38 mouse cellular contexts compared by ENCODE assay signal in genomic region chr2:93597145-93597544, GRCm38 (mm10). TPM values are rescaled to one million over a fixed set of nuclear protein-coding genes. Genes with fewer than 3 reads are reported as not detected.
DNase-seq lines count a peak whose midpoint lies in the region; ATAC-seq and TF ChIP-seq lines count a peak whose summit lies in the region.
"Had no signal": no experiment of that assay in that cellular context is flagged by ENCODE, and none has a peak within 500 bp of the region (broad histone marks: within the 10 kb centered on the region; RNA-seq: fewer than 3 reads in every experiment).

No protein-coding gene starts in this region.

- peak overlapping the region; percentile 73 for H3K27ac ChIP-seq in embryonic facial prominence, embryonic 10.5 days (replicated peaks)
- peak overlapping the region; percentile 68 for H3K27ac ChIP-seq in embryonic facial prominence, embryonic 15.5 days (replicated peaks)
- no peak overlapping the region for H3K27ac ChIP-seq in limb, embryonic 14.5 days (replicated peaks; ENCODE audit: low read depth, low read length)
- no peak overlapping the region for H3K27ac ChIP-seq in heart, embryonic 10.5 days
- no peak overlapping the region for H3K27ac ChIP-seq in layer of hippocampus, adult 2 months
- H3K27ac ChIP-seq: forebrain, embryonic 15.5 days; gastrocnemius, adult 2 months; heart, adult 2 months; heart, embryonic 13.5 days; hindbrain, embryonic 14.5 days; liver, embryonic 13.5 days; macrophage had no signal

- H3K4me3 ChIP-seq in embryonic facial prominence, embryonic 10.5 days: 0 out of 2 replicates have a peak overlapping the region, but pooled peaks have one; percentile 16
- H3K4me3 ChIP-seq in embryonic facial prominence, embryonic 15.5 days (replicated peaks): no peak overlapping the region
- H3K4me3 ChIP-seq in limb, embryonic 14.5 days (replicated peaks; ENCODE audit: low read length): no peak overlapping the region
- no peak overlapping the region for H3K4me3 ChIP-seq in heart, embryonic 10.5 days
- no peak overlapping the region for H3K4me3 ChIP-seq in layer of hippocampus, adult 2 months
- H3K4me3 ChIP-seq: forebrain, embryonic 15.5 days; gastrocnemius, adult 2 months; heart, adult 2 months; heart, embryonic 13.5 days; liver, embryonic 13.5 days had no signal

- no peak overlapping the region for H3K4me2 ChIP-seq in embryonic facial prominence, embryonic 15.5 days (replicated peaks)
- no peak overlapping the region for H3K4me2 ChIP-seq in limb, embryonic 14.5 days (replicated peaks; ENCODE audit: low read depth, low read length, severe bottlenecking)
- H3K4me2 ChIP-seq: forebrain, embryonic 15.5 days; heart, embryonic 13.5 days; hindbrain, embryonic 14.5 days; liver, embryonic 13.5 days had no signal

- 45% methylated on average over 11 of the region's 11 CpGs for WGBS in embryonic facial prominence, embryonic 10.5 days
- WGBS in embryonic facial prominence, embryonic 15.5 days: 25% methylated on average over 11 of the region's 11 CpGs
- 28% methylated on average over 11 of the region's 11 CpGs for WGBS in limb, embryonic 14.5 days
- 76% methylated on average over 11 of the region's 11 CpGs for WGBS in heart, embryonic 10.5 days

- ATAC-seq in embryonic facial prominence, embryonic 15.5 days (ENCODE audit: insufficient number of reproducible peaks, low FRiP score, low TSS enrichment, low read depth): peak; percentile 73; the same call in 1 of the 2 replicates
- no peak for ATAC-seq in limb, embryonic 14.5 days (ENCODE audit: low FRiP score, low read depth)
- ATAC-seq: activated CD4-positive, CD25-positive, alpha-beta regulatory T cell, adult 4 months; forebrain, embryonic 15.5 days; intestine, postnatal 0 days had no signal

- TF ChIP-seq CTCF in layer of hippocampus, adult 2 months (conservative IDR thresholded peaks at IDR 0.05): no peak

- H3K9me3 ChIP-seq in embryonic facial prominence, embryonic 10.5 days: no peaks in the 10 kb centered on the region
- no peaks in the 10 kb centered on the region for H3K9me3 ChIP-seq in embryonic facial prominence, embryonic 15.5 days (replicated peaks)
- H3K9me3 ChIP-seq in limb, embryonic 14.5 days (ENCODE audit: control insufficient read depth, low read length): no peaks in the 10 kb centered on the region
- H3K9me3 ChIP-seq in heart, embryonic 10.5 days: no peaks in the 10 kb centered on the region
- H3K9me3 ChIP-seq: forebrain, embryonic 15.5 days; heart, embryonic 13.5 days; liver, embryonic 13.5 days had no signal

- peaks cover 36% of the 10 kb centered on the region for H3K27me3 ChIP-seq in embryonic facial prominence, embryonic 10.5 days (replicated peaks; ENCODE audit: low read depth, poor library complexity, severe bottlenecking)
- H3K27me3 ChIP-seq in embryonic facial prominence, embryonic 15.5 days: no peaks in the 10 kb centered on the region
- H3K27me3 ChIP-seq in limb, embryonic 14.5 days (ENCODE audit: control insufficient read depth, insufficient read depth, low read length): no peaks in the 10 kb centered on the region
- H3K27me3 ChIP-seq in heart, embryonic 10.5 days (ENCODE audit: insufficient read depth, poor library complexity, severe bottlenecking): peaks cover 33% of the 10 kb centered on the region
- H3K27me3 ChIP-seq: forebrain, embryonic 15.5 days had no signal

- DNase-seq in embryo, embryonic 10.5 days (ENCODE audit: low spot score): peak; percentile 27
- no peak for DNase-seq in embryo, embryonic 9.5 days (ENCODE audit: extremely low spot score)
- peak; percentile 50 for DNase-seq in embryonic facial prominence, embryonic 10.5 days (ENCODE audit: low spot score)
- peak; percentile 49 for DNase-seq in limb, embryonic 14.5 days (ENCODE audit: low spot score)
- no peak for DNase-seq in heart, embryonic 10.5 days (ENCODE audit: low spot score)
- DNase-seq in layer of hippocampus, adult 2 months (ENCODE audit: low spot score in 2 of 2): no peak
- DNase-seq: adrenal gland, adult 2 months; adrenal gland, postnatal 36 days; cerebellum, adult 2 months; cerebellum, postnatal 36 days; gastrocnemius, adult 2 months; heart, adult 2 months; heart, postnatal 10 days; layer of hippocampus, postnatal 36 days; liver, embryonic 13.5 days; lung, adult 2 months; lung, postnatal 10 days; midbrain, embryonic 14.5 days had no signal

- H3K4me1 ChIP-seq in embryonic facial prominence, embryonic 10.5 days: peaks cover 85% of the 10 kb centered on the region
- peaks cover 47% of the 10 kb centered on the region for H3K4me1 ChIP-seq in embryonic facial prominence, embryonic 15.5 days
- peaks cover 32% of the 10 kb centered on the region for H3K4me1 ChIP-seq in limb, embryonic 14.5 days (ENCODE audit: control insufficient read depth, insufficient read depth, low read length)
- peaks cover 29% of the 10 kb centered on the region for H3K4me1 ChIP-seq in heart, embryonic 10.5 days
- H3K4me1 ChIP-seq: forebrain, embryonic 15.5 days; liver, embryonic 13.5 days had no signal

- no peak for TF ChIP-seq POLR2A in limb, embryonic 14.5 days (IDR thresholded peaks at IDR 0.05; ENCODE audit: borderline replicate concordance, extremely low read depth, insufficient read depth, insufficient read length)

- H3K9ac ChIP-seq in embryonic facial prominence, embryonic 15.5 days: no peak overlapping the region
- no peak overlapping the region for H3K9ac ChIP-seq in limb, embryonic 14.5 days (ENCODE audit: low read depth, low read length, severe bottlenecking)
- H3K9ac ChIP-seq: forebrain, embryonic 15.5 days; heart, embryonic 13.5 days; hindbrain, embryonic 14.5 days; liver, embryonic 13.5 days had no signal

- H3K36me3 ChIP-seq in embryonic facial prominence, embryonic 10.5 days (replicated peaks): no peaks in the 10 kb centered on the region
- H3K36me3 ChIP-seq in embryonic facial prominence, embryonic 15.5 days: no peaks in the 10 kb centered on the region
- no peaks in the 10 kb centered on the region for H3K36me3 ChIP-seq in limb, embryonic 14.5 days (ENCODE audit: control insufficient read depth, insufficient read depth, low read length)
- no peaks in the 10 kb centered on the region for H3K36me3 ChIP-seq in heart, embryonic 10.5 days
- H3K36me3 ChIP-seq: forebrain, embryonic 15.5 days; heart, embryonic 13.5 days; liver, embryonic 13.5 days had no signal

RNA-seq across cellular contexts. Expression of gene Gm10803, which starts 36.8 kb away (rescaled TPM):
- polyA plus RNA-seq in embryonic facial prominence, embryonic 10.5 days (2016; fragmentation: Nextera tagmentation; extraction: Ambion mirVana): not detected in 2 replicates
- polyA plus RNA-seq in embryonic facial prominence, embryonic 15.5 days (2015; fragmentation: Nextera tagmentation; extraction: Ambion mirVana): not detected in 2 replicates
- polyA plus RNA-seq in limb, embryonic 14.5 days (2012; rRNA removed): 0.03 TPM in 1 of 2 replicates, not detected in the other
- polyA plus RNA-seq in limb, embryonic 14.5 days (2014; fragmentation: Nextera tagmentation; extraction: Ambion mirVana): not detected in 2 replicates
- not detected in 2 replicates for polyA plus RNA-seq in heart, embryonic 10.5 days (2016; fragmentation: Nextera tagmentation; extraction: Ambion mirVana)
- total RNA-seq in layer of hippocampus, adult 2 months (2021): not detected
- total RNA-seq: adrenal gland, adult 2 months; adrenal gland, postnatal 36 days; CH12.LX; ES-E14; gastrocnemius, adult 2 months; gastrocnemius, postnatal 4 days; heart, adult 2 months; heart, postnatal 10 days; hematopoietic stem cell, adult 5-6 weeks; layer of hippocampus, postnatal 36 days; megakaryocyte-erythroid progenitor cell, adult 5-6 weeks; monocyte, adult 5-6 weeks had no signal
- polyA plus RNA-seq: activated CD4-positive, CD25-positive, alpha-beta regulatory T cell, adult 4 months; adrenal gland, adult 2 months; brain, embryonic 14.5 days; C2C12; cerebellum, adult 2 months; forebrain, embryonic 15.5 days; heart, adult 2 months; heart, embryonic 13.5 days; hindbrain, embryonic 14.5 days; intestine, postnatal 0 days; kidney, embryonic 14.5 days; limb, embryonic 11.5 days; liver, embryonic 13.5 days; lung, adult 2 months; macrophage; midbrain, embryonic 14.5 days; neural tube, embryonic 14.5 days; stomach, embryonic 14.5 days; testis, adult 2 months had no signal

RNA-seq across cellular contexts. Expression of gene Alx4, which starts 45.0 kb away (rescaled TPM):
- polyA plus RNA-seq in embryonic facial prominence, embryonic 10.5 days (2016; fragmentation: Nextera tagmentation; extraction: Ambion mirVana): 22.4 and 22.7 TPM in 2 replicates
- 14.3 and 14.9 TPM in 2 replicates for polyA plus RNA-seq in embryonic facial prominence, embryonic 15.5 days (2015; fragmentation: Nextera tagmentation; extraction: Ambion mirVana)
- 5.8 and 6.0 TPM in 2 replicates for polyA plus RNA-seq in limb, embryonic 14.5 days (2012; rRNA removed)
- polyA plus RNA-seq in limb, embryonic 14.5 days (2014; fragmentation: Nextera tagmentation; extraction: Ambion mirVana): 2.6 and 3.0 TPM in 2 replicates
- polyA plus RNA-seq in heart, embryonic 10.5 days (2016; fragmentation: Nextera tagmentation; extraction: Ambion mirVana): 0.83 and 3.6 TPM in 2 replicates
- 1 to 10 TPM in 1 of 2 experiments, under 1 TPM in 1; 0.71 to 1.3 TPM for total RNA-seq in layer of hippocampus, adult 2 months (2021)
- total RNA-seq: CH12.LX; hematopoietic stem cell, adult 5-6 weeks; megakaryocyte-erythroid progenitor cell, adult 5-6 weeks; monocyte, adult 5-6 weeks had no signal
- polyA plus RNA-seq: activated CD4-positive, CD25-positive, alpha-beta regulatory T cell, adult 4 months; C2C12; intestine, postnatal 0 days; macrophage; stomach, embryonic 14.5 days had no signal

Comparison
In these comparisons a context has a peak if more than half of its experiments do, and no peak if none do; other contexts are left out.
1. DNase-seq: peak in embryo, embryonic 10.5 days (single experiment), embryonic facial prominence, embryonic 10.5 days (single experiment) and limb, embryonic 14.5 days (single experiment); none in embryo, embryonic 9.5 days (single experiment), heart, embryonic 10.5 days (single experiment) and layer of hippocampus, adult 2 months (0 of 2).
2. H3K27ac ChIP-seq: peak in embryonic facial prominence, embryonic 10.5 days (single experiment) and embryonic facial prominence, embryonic 15.5 days (single experiment); none in limb, embryonic 14.5 days (single experiment), heart, embryonic 10.5 days (single experiment) and layer of hippocampus, adult 2 months (single experiment).